Comparison of ENCODE assay signal across 8 mouse cellular contexts in genomic region chr17:82857199-82858147, GRCm38 (mm10).
DNase-seq lines count a peak whose midpoint lies in the region; ATAC-seq and TF ChIP-seq lines count a peak whose summit lies in the region.

No protein-coding gene starts in this region.

- peak; percentile 65 for TF ChIP-seq CTCF in E14TG2a.4 (conservative IDR thresholded peaks at IDR 0.05; ENCODE audit: low read length)
- TF ChIP-seq CTCF in liver, postnatal 0 days (IDR thresholded peaks at IDR 0.05; ENCODE audit: low read depth) = peak; percentile 84

- DNase-seq in cerebellum, adult 11 months = peak; percentile 15
- peak; percentile 4 for DNase-seq in heart, postnatal 25 days (ENCODE audit: low spot score)
- peak; percentile 87 for DNase-seq in layer of hippocampus, adult 11-12 months (ENCODE audit: low spot score)
- DNase-seq in liver, postnatal 0 days = peak; percentile 63
- peak; percentile 45 for DNase-seq in ovary, adult 18-20 months (ENCODE audit: low spot score)
- DNase-seq in thymus, postnatal 25 days = peak; percentile 33

- ATAC-seq in forebrain, embryonic 16.5 days = peak; percentile 99
- ATAC-seq in liver, postnatal 0 days = no peak

- H3K27me3 ChIP-seq in E14TG2a.4 (ENCODE audit: insufficient read depth, low read length) = peaks cover 15% of the 10 kb centered on the region; the same call in 1 of the 2 replicates
- no peaks in the 10 kb centered on the region for H3K27me3 ChIP-seq in forebrain, embryonic 16.5 days (replicated peaks; ENCODE audit: control insufficient read depth, insufficient read depth, low read length)
- H3K27me3 ChIP-seq in liver, postnatal 0 days (ENCODE audit: insufficient read depth, low read length) = no peaks in the 10 kb centered on the region

- peak overlapping the region; percentile 47 for H3K4me2 ChIP-seq in forebrain, embryonic 16.5 days (ENCODE audit: low read length)
- no peak overlapping the region for H3K4me2 ChIP-seq in liver, postnatal 0 days (ENCODE audit: low read depth, low read length)

- peak overlapping the region; percentile 37 for H3K9ac ChIP-seq in forebrain, embryonic 16.5 days (replicated peaks; ENCODE audit: low read depth, low read length)
- no peak overlapping the region for H3K9ac ChIP-seq in liver, postnatal 0 days (replicated peaks)

- WGBS in forebrain, embryonic 16.5 days = 10% methylated on average over 16 of the region's 16 CpGs
- 24% methylated on average over 16 of the region's 16 CpGs for WGBS in liver, postnatal 0 days (ENCODE audit: insufficient replicate concordance)

- peaks cover 3% of the 10 kb centered on the region; the same call in 1 of the 2 replicates for H3K4me1 ChIP-seq in E14TG2a.4 (replicated peaks; ENCODE audit: low read depth, low read length)
- peaks cover 8% of the 10 kb centered on the region for H3K4me1 ChIP-seq in forebrain, embryonic 16.5 days (replicated peaks; ENCODE audit: control insufficient read depth, insufficient read depth, low read length)
- H3K4me1 ChIP-seq in liver, postnatal 0 days (ENCODE audit: insufficient read depth) = no peaks in the 10 kb centered on the region

- H3K9me3 ChIP-seq in E14TG2a.4 (ENCODE audit: low read length) = peaks cover 22% of the 10 kb centered on the region
- H3K9me3 ChIP-seq in forebrain, embryonic 16.5 days (ENCODE audit: control insufficient read depth, low read length) = no peaks in the 10 kb centered on the region
- no peaks in the 10 kb centered on the region for H3K9me3 ChIP-seq in liver, postnatal 0 days (ENCODE audit: low read length)

- H3K4me3 ChIP-seq in E14TG2a.4 (replicated peaks; ENCODE audit: low read length) = no peak overlapping the region
- H3K4me3 ChIP-seq in forebrain, embryonic 16.5 days (replicated peaks; ENCODE audit: low read length) = peak overlapping the region; percentile 16; the same call in 1 of the 2 replicates
- H3K4me3 ChIP-seq in liver, postnatal 0 days (ENCODE audit: low read depth, low read length) = no peak overlapping the region

- no peak for TF ChIP-seq EP300 in liver, postnatal 0 days (IDR thresholded peaks at IDR 0.05; ENCODE audit: low read depth)

- H3K36me3 ChIP-seq in E14TG2a.4 (ENCODE audit: insufficient read depth, low read length) = no peaks in the 10 kb centered on the region
- no peaks in the 10 kb centered on the region for H3K36me3 ChIP-seq in forebrain, embryonic 16.5 days (ENCODE audit: control insufficient read depth, insufficient read depth)
- H3K36me3 ChIP-seq in liver, postnatal 0 days (replicated peaks; ENCODE audit: insufficient read depth, low read length) = no peaks in the 10 kb centered on the region

- intact Hi-C loops in heart, postnatal 25 days (cut with DNase I) = loop anchor here (2.0 kb wide), 1 partner anchor 1665 kb away; no protein-coding TSS in a partner anchor

- no peak overlapping the region for H3K27ac ChIP-seq in forebrain, embryonic 16.5 days (ENCODE audit: low read length)
- no peak overlapping the region for H3K27ac ChIP-seq in liver, postnatal 0 days (ENCODE audit: low read depth)

Comparison
In these comparisons a context has a peak if more than half of its experiments do, and no peak if none do; other contexts are left out.
1. DNase-seq: peak in every context shown above with its lines; median percentile 87 in layer of hippocampus, adult 11-12 months; 63 in liver, postnatal 0 days; 45 in ovary, adult 18-20 months; 33 in thymus, postnatal 25 days; 15 in cerebellum, adult 11 months; 4 in heart, postnatal 25 days.